Mouse (Mus musculus): ENCODE data around the gene G6pdx. TPM values are rescaled to one million over a fixed set of nuclear protein-coding genes. Genes with fewer than 3 reads are reported as not detected.

The G6pdx gene
- 49.6 and 52.9 TPM in 2 replicates for polyA plus RNA-seq (2015; fragmentation: Nextera tagmentation; extraction: Ambion mirVana)

DNA sequence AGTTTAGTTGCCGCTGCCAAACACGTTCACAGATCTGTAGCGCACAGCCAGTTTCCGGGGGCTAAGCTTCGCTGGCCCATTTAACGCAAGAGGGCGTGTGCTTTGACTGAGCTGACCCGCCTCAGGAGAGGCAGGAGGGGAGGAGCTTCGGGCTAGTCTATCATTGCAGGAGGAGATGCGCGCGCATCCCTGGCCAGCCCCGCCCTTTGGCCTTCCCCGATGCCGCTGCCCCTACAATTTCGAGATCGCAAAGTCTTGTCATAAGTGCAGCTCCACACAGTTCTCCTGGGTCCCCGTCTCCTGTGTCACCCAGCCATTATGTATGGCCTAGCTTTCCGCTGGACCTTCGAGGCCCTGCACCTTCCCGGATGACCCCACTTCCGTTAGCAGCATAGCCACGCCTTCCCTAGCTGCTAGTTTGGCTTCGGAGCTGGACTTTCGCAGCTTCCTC lies at the start of gene G6pdx:
G6pdx (minus strand) TSS at position 369 of the 451 bp plus-strand sequence.

DNA sequence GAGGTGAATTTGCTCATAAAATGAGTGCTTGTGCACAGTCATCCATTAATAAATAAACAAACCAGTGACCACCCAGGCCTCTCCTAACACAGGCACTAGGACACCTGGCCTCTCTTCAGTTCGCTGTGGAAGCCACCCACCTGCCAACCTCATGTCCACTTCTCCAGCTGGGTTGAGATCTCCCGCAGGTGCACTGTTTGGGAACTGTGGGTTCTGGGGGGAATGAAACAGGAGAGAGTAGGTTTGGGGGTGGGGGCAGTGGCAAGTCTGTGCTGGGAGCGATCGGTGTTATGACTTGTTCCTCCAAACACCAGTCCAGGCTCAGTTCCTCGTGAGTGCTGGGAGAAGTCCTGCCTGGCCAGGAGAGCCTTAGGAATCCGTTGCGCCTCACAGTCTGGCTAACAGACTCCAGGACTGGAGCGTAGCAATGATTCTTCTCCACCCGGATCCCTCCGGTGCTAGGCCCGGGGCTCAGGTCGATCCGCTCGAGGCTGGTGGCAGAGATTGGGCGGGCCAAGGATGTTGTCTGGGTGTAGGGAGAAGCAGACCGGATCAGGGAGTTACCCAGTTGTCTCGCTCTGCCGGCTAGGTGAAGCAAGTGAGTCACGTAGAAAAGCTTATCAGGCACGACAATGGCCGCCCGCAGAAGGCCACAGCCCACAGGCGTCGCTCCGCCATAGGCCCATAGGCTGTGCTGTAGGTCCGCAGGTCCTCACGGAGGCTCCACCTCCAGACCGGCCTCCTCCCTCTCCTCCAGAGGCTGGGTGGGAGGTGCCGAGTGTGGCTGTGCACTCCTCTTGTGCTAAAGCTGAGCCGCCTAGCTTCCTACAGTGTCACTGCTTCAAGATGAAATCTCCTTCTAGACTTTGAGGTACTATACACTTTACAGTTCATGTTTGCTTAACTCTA lies 36.2 kb downstream of the G6pdx start, which contains the start of the genes Fam3a and Ikbkg:
Fam3a (minus strand) TSS at position 738 of the 909 bp plus-strand sequence.
Ikbkg (plus strand) TSS at position 756 of the 909 bp plus-strand sequence.

DNA sequence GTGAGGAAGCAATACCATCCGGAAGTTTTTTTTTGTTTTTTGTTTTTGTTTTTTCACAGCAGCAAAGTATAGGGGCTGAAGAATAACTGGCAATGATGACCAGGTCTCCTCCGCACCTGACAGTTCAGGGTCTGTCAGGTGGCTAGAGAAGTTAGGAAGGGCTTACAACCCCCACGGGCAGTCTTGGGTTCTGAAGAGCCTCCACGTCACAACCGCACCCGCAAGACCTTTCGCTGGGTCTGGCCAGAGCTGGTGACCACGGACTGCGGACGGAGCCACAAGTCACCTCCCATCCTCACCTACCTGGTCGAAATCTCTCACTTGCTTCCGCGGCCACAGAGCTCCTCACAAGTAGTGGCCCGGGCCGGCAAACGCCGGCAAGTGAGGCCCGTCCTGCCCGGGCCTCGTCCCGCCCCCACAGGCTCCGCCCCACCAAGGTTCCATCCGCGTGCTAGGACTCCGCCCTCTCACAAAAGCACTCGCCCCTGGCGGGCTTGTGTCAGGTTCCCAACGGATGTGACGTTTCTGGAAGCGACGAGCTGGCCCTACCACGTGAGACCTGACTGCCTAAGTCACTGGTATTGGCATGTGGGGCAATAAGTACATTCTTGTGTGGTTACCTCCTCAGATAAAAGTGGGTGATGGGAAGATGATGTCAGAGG lies 56.0 kb downstream of the G6pdx start, which contains the start of the genes Ubl4a and Slc10a3:
Ubl4a (minus strand) TSS at position 331 of the 662 bp plus-strand sequence.
Slc10a3 (minus strand) TSS at position 462 of the 662 bp plus-strand sequence.

Other genes starting within 250 kb of the G6pdx start
- 107 and 134 TPM in 2 replicates for gene Flna, start 179.4 kb downstream of the G6pdx start, polyA plus RNA-seq (2015; fragmentation: Nextera tagmentation; extraction: Ambion mirVana)
- gene Emd, start 174.5 kb downstream of the G6pdx start, polyA plus RNA-seq (2015; fragmentation: Nextera tagmentation; extraction: Ambion mirVana) = 14.7 and 15.4 TPM in 2 replicates
- gene Rpl10, start 158.4 kb downstream of the G6pdx start, polyA plus RNA-seq (2015; fragmentation: Nextera tagmentation; extraction: Ambion mirVana) = 740 and 747 TPM in 2 replicates
- 42.8 and 48.5 TPM in 2 replicates for gene Taz, start 147.3 kb downstream of the G6pdx start, polyA plus RNA-seq (2015; fragmentation: Nextera tagmentation; extraction: Ambion mirVana)
- 27.8 and 31.3 TPM in 2 replicates for gene Dnase1l1, start 146.9 kb downstream of the G6pdx start, polyA plus RNA-seq (2015; fragmentation: Nextera tagmentation; extraction: Ambion mirVana)
- 71.8 and 82.1 TPM in 2 replicates for gene Atp6ap1, start 132.1 kb downstream of the G6pdx start, polyA plus RNA-seq (2015; fragmentation: Nextera tagmentation; extraction: Ambion mirVana)
- 59.5 and 73.3 TPM in 2 replicates for gene Gdi1, start 124.2 kb downstream of the G6pdx start, polyA plus RNA-seq (2015; fragmentation: Nextera tagmentation; extraction: Ambion mirVana)
- gene Fam50a, start 116.2 kb downstream of the G6pdx start, polyA plus RNA-seq (2015; fragmentation: Nextera tagmentation; extraction: Ambion mirVana) = 35.4 and 36.9 TPM in 2 replicates
- 1.1 and 1.8 TPM in 2 replicates for gene Plxna3, start 100.1 kb downstream of the G6pdx start, polyA plus RNA-seq (2015; fragmentation: Nextera tagmentation; extraction: Ambion mirVana)
- 74.6 and 77.4 TPM in 2 replicates for gene Lage3, start 75.6 kb downstream of the G6pdx start, polyA plus RNA-seq (2015; fragmentation: Nextera tagmentation; extraction: Ambion mirVana)
- 46.3 and 50.9 TPM in 2 replicates for gene Ubl4a, start 56.0 kb downstream of the G6pdx start, polyA plus RNA-seq (2015; fragmentation: Nextera tagmentation; extraction: Ambion mirVana)
- gene Slc10a3, start 55.8 kb downstream of the G6pdx start, polyA plus RNA-seq (2015; fragmentation: Nextera tagmentation; extraction: Ambion mirVana) = 9.6 and 11.5 TPM in 2 replicates
- gene Fam3a, start 35.9 kb downstream of the G6pdx start, polyA plus RNA-seq (2015; fragmentation: Nextera tagmentation; extraction: Ambion mirVana) = 10.6 and 14.6 TPM in 2 replicates
- gene Ikbkg, start 35.9 kb downstream of the G6pdx start, polyA plus RNA-seq (2015; fragmentation: Nextera tagmentation; extraction: Ambion mirVana) = 11.6 and 14.1 TPM in 2 replicates
- gene Gm6880, start 52.2 kb upstream of the G6pdx start, polyA plus RNA-seq (2015; fragmentation: Nextera tagmentation; extraction: Ambion mirVana) = not detected in 2 replicates
- gene Olfr1326-ps1, start 145.7 kb upstream of the G6pdx start, polyA plus RNA-seq (2015; fragmentation: Nextera tagmentation; extraction: Ambion mirVana) = not detected in 2 replicates
- not detected in 2 replicates for gene Olfr1325, start 163.5 kb upstream of the G6pdx start, polyA plus RNA-seq (2015; fragmentation: Nextera tagmentation; extraction: Ambion mirVana)
- not detected in 2 replicates for gene Gm5640, start 216.4 kb upstream of the G6pdx start, polyA plus RNA-seq (2015; fragmentation: Nextera tagmentation; extraction: Ambion mirVana)